Mouse (Mus musculus) embryonic facial prominence, embryonic 12.5 days (tissue): ENCODE data around the gene Tesk1. TPM values are rescaled to one million over a fixed set of nuclear protein-coding genes. Genes with fewer than 3 reads are reported as not detected.

Source experiments
- ATAC-seq: fragments of 200-750 bp; cut with Nextera tagmentation; 2 replicates; pipeline ENCODE4 v1.8.0; 2017; ENCODE audit not compliant: insufficient number of reproducible peaks, insufficient read depth, low FRiP score, low TSS enrichment
- H3K27ac ChIP-seq: fragments of 300-500 bp; sonication (generic); 2 replicates; pipeline ENCODE4 v1.5.1; 2016; ENCODE audit warnings: mild to moderate bottlenecking
- H3K27me3 ChIP-seq: fragments of 300-500 bp; sonication (generic); 2 replicates; pipeline ENCODE4 v1.6.1; 2016; ENCODE audit warnings: mild to moderate bottlenecking, moderate library complexity
- H3K36me3 ChIP-seq: fragments of 300-500 bp; sonication (generic); 2 replicates; pipeline ENCODE4 v1.6.1; 2016; ENCODE audit warnings: mild to moderate bottlenecking
- H3K4me1 ChIP-seq: fragments of 300-500 bp; sonication (generic); 2 replicates; pipeline ENCODE4 v1.6.1; 2016
- H3K4me2 ChIP-seq: fragments of 300-500 bp; sonication (generic); replicated peaks from 2 replicates; pipeline ENCODE4 v1.6.1; 2016; ENCODE audit warnings: mild to moderate bottlenecking, moderate library complexity
- H3K4me3 ChIP-seq: fragments of 300-500 bp; sonication (generic); 2 replicates; pipeline ENCODE4 v1.5.1; 2016; ENCODE audit warnings: mild to moderate bottlenecking
- H3K9ac ChIP-seq: fragments of 300-500 bp; sonication (generic); 2 replicates; pipeline ENCODE4 v1.6.1; 2016; ENCODE audit warnings: mild to moderate bottlenecking, moderate library complexity
- H3K9me3 ChIP-seq: fragments of 300-500 bp; sonication (generic); 2 replicates; pipeline ENCODE4 v1.6.1; 2016; ENCODE audit warnings: mild to moderate bottlenecking, moderate library complexity
- WGBS: fragments of 180-500 bp; shearing (Covaris S2); methylation state at CpG from one replicate; pipeline ENCODE4 v1.1.7; 2016; 5-methylcytosine and 5-hydroxymethylcytosine counted together
- polyA plus RNA-seq: library from polyadenylated mRNA; unstranded; fragments of >200 nt; fragmentation: Nextera tagmentation; extraction: Ambion mirVana; gene quantifications from 2 replicates; pipeline ENCODE4 v1.2.1, GENCODE M21; 2016

Gene Tesk1
- polyA plus RNA-seq, 1 experiment from 2014 or later: 15.4 TPM

- WGBS: 3% methylated on average over 4 of the region's 4 CpGs
These were observed 10.0 kb upstream of the Tesk1 start for GRCm38 (mm10) chr4:43431690-43432089.

GRCm38 (mm10) chr4:43432832-43433231 is 8.9 kb upstream of the Tesk1 start:
- ATAC-seq: no peak
- Histone ChIP-seq H3K4me3 (no peak overlapping the region), H3K4me2 (no peak overlapping the region), H3K9ac (no peak overlapping the region), H3K36me3 (no peaks in the 10 kb centered on the region), H3K9me3 (no peaks in the 10 kb centered on the region), H3K4me1 (peaks cover 10% of the 10 kb centered on the region; the same call in 1 of the 2 replicates), H3K27ac (no peak overlapping the region), H3K27me3 (peaks cover 24% of the 10 kb centered on the region)
- 88% methylated on average over 1 of the region's 1 CpGs for WGBS

More at GRCm38 (mm10) chr4:43431690-43432089, 10.0 kb upstream of the Tesk1 start:
- H3K4me1 ChIP-seq: peaks cover 18% of the 10 kb centered on the region
- H3K27me3 ChIP-seq: peaks cover 36% of the 10 kb centered on the region
- no peaks in the 10 kb centered on the region; the same call in 1 of the 2 replicates for H3K36me3 ChIP-seq
- ATAC-seq: no peak
- no peak overlapping the region for H3K4me2 ChIP-seq
- no peak overlapping the region for H3K9ac ChIP-seq
- no peak overlapping the region for H3K4me3 ChIP-seq
- H3K27ac ChIP-seq: no peak overlapping the region
- H3K9me3 ChIP-seq: no peaks in the 10 kb centered on the region

- Histone ChIP-seq H3K4me1 (peaks cover 10% of the 10 kb centered on the region), H3K4me2 (peak overlapping the region; percentile 90), H3K9ac (peak overlapping the region; percentile 99), H3K4me3 (peak overlapping the region; percentile 96), H3K9me3 (no peaks in the 10 kb centered on the region), H3K27ac (peak overlapping the region; percentile 91), H3K36me3 (peaks cover 23% of the 10 kb centered on the region), H3K27me3 (no peaks in the 10 kb centered on the region)
- under 1% methylated on average over 33 of the region's 33 CpGs for WGBS
- ATAC-seq: peak; percentile 89
These were observed 305 bp downstream of the Tesk1 start for GRCm38 (mm10) chr4:43442044-43442443.

GRCm38 (mm10) chr4:43442456-43443361 is 970 bp downstream of the Tesk1 start:
- Histone ChIP-seq H3K9ac (peak overlapping the region; percentile 99), H3K4me3 (peak overlapping the region; percentile 96), H3K4me1 (peaks cover 10% of the 10 kb centered on the region), H3K36me3 (peaks cover 30% of the 10 kb centered on the region), H3K9me3 (no peaks in the 10 kb centered on the region), H3K4me2 (peak overlapping the region; percentile 90), H3K27ac (peak overlapping the region; percentile 91), H3K27me3 (no peaks in the 10 kb centered on the region)
- peak; percentile 43 for ATAC-seq
- under 1% methylated on average over 87 of the region's 88 CpGs for WGBS

GRCm38 (mm10) chr4:43443511-43443910 is 1.8 kb downstream of the Tesk1 start:
- Histone ChIP-seq H3K9ac (peak overlapping the region; percentile 99), H3K4me3 (peak overlapping the region; percentile 96), H3K27me3 (no peaks in the 10 kb centered on the region), H3K4me2 (peak overlapping the region; percentile 90), H3K9me3 (no peaks in the 10 kb centered on the region), H3K4me1 (peaks cover 10% of the 10 kb centered on the region), H3K36me3 (peaks cover 35% of the 10 kb centered on the region), H3K27ac (peak overlapping the region; percentile 91)
- ATAC-seq: no peak; the same call in 1 of the 2 replicates
- WGBS: 1% methylated on average over 28 of the region's 28 CpGs

GRCm38 (mm10) chr4:43447251-43447650 is 5.5 kb downstream of the Tesk1 start:
- no peaks in the 10 kb centered on the region for H3K9me3 ChIP-seq
- WGBS: 88% methylated on average over 13 of the region's 13 CpGs
- no peak overlapping the region for H3K9ac ChIP-seq

DNA sequence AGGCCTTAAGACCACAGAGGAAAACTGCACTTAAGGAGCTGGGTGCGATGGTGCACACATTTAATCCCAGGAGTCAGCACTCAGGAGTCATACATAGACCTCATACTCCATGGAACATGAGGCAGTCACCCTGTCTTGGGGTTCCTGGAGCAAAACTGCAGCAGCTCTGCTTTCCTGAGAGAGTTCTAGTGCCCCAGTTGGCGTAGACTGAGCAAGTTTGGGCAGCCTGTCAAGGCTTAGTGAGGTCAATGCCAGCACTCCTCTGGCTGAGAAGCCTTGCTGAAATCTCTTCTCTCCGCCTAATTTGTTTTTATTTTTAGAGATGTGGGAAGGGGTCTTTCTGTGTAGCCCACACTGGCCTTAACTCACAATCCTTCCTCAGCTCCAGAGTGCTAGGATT is 6.8 kb downstream of the Tesk1 start:
- Histone ChIP-seq H3K4me3 (no peak overlapping the region), H3K27ac (no peak overlapping the region), H3K27me3 (peaks cover 13% of the 10 kb centered on the region), H3K4me1 (peaks cover 16% of the 10 kb centered on the region), H3K36me3 (peaks cover 35% of the 10 kb centered on the region), H3K9me3 (no peaks in the 10 kb centered on the region), H3K9ac (no peak overlapping the region), H3K4me2 (no peak overlapping the region)
- 88% methylated on average over 3 of the region's 3 CpGs for WGBS
- no peak for ATAC-seq

More at GRCm38 (mm10) chr4:43447251-43447650, 5.5 kb downstream of the Tesk1 start:
- H3K4me2 ChIP-seq: no peak overlapping the region
- H3K27ac ChIP-seq: no peak overlapping the region
- ATAC-seq: no peak
- peaks cover 10% of the 10 kb centered on the region for H3K4me1 ChIP-seq
- H3K27me3 ChIP-seq: no peaks in the 10 kb centered on the region; the same call in 1 of the 2 replicates
- H3K36me3 ChIP-seq: peaks cover 35% of the 10 kb centered on the region
- H3K4me3 ChIP-seq: no peak overlapping the region

GRCm38 (mm10) chr4:43452315-43452714 is 10.6 kb downstream of the Tesk1 start:
- H3K36me3 ChIP-seq: peaks cover 9% of the 10 kb centered on the region
- no peak overlapping the region for H3K9ac ChIP-seq
- H3K9me3 ChIP-seq: no peaks in the 10 kb centered on the region
- no peak overlapping the region for H3K4me2 ChIP-seq
- H3K27ac ChIP-seq: no peak overlapping the region
- ATAC-seq: no peak
- peaks cover 12% of the 10 kb centered on the region for H3K4me1 ChIP-seq
- H3K4me3 ChIP-seq: no peak overlapping the region
- peaks cover 31% of the 10 kb centered on the region for H3K27me3 ChIP-seq
- WGBS: 56% methylated on average over 11 of the region's 11 CpGs

DNA sequence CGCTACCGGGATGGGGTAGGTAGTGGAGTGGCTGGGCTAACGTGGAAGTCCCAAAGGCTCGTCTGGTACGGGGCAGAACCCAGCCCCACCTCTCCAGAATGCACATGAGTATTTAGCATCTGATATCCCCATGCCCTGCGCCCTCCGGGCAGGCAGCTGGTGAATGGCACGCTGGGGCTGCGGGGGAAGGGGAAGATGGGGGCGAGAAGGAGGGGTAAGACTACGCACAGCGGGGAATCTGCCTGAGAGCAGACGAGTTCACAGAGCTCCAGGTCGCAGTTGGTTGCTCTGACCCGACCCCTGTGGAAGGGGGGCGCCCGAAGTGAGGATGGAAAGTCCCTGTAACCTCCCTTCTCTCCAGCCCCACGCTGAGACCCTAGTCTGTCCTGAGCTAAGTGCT is 11.7 kb downstream of the Tesk1 start:
- WGBS: under 1% methylated on average over 18 of the region's 18 CpGs
- H3K9ac ChIP-seq: peak overlapping the region; percentile 9; the same call in 1 of the 2 replicates
- H3K27ac ChIP-seq: no peak overlapping the region
- no peak for ATAC-seq
- peaks cover 31% of the 10 kb centered on the region for H3K27me3 ChIP-seq
- H3K4me1 ChIP-seq: peaks cover 12% of the 10 kb centered on the region
- H3K9me3 ChIP-seq: no peaks in the 10 kb centered on the region
- H3K36me3 ChIP-seq: no peaks in the 10 kb centered on the region
- H3K4me3 ChIP-seq: peak overlapping the region; percentile 25
- H3K4me2 ChIP-seq: peak overlapping the region; percentile 55

DNA sequence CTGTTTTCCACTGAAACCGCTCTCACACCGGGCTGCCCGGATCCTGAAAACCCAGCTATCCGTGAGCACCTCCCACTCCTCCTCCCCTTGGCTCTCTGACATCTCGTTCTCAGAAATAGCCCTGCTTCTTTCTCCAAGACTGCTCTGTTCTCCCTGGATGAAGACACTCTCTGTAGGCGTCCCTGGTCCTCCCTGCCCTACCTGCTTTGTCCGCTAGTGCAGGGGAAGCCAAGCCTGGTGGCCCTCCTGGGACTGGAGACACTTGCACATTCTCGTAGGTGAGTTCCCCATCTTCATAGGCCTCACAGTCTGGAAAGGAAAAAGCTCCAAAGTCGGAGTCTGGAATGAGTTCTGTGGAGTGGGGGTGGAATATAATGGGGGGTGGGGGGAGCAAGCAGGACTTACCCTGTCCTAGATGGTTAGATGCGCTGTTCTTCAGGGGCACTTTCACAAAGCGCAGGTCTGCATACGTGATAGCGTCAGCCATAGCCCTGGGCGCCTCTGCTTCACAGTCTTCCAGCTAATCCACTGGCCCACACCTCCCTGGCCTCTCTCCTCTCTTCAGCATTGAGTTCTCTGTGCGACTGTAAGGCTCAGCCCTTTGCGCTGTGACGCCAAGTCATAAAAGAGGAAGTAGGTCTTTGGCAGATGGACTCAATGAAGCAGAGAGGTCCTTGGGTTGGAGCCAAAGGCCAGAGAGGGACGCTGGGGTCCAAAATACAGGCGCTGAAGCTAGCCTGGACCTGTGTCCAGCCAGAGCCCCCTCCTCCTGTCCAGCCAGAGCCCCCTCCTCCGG is 12.5 kb downstream of the Tesk1 start, which contains the start of gene Cd72:
Gene Cd72, minus strand, starts transcription at position 588 of the 796 bp plus-strand sequence.
- Histone ChIP-seq H3K27me3 (peaks cover 31% of the 10 kb centered on the region), H3K9me3 (no peaks in the 10 kb centered on the region), H3K4me2 (peak within 1 kb of the TSS; percentile 55), H3K9ac (peak within 1 kb of the TSS; percentile 9), H3K4me1 (peaks cover 12% of the 10 kb centered on the region), H3K4me3 (peak within 1 kb of the TSS; percentile 25), H3K36me3 (no peaks in the 10 kb centered on the region), H3K27ac (no peak within 1 kb of the TSS)
- WGBS: 26% methylated on average over 20 of the region's 20 CpGs
- no peak for ATAC-seq

DNA sequence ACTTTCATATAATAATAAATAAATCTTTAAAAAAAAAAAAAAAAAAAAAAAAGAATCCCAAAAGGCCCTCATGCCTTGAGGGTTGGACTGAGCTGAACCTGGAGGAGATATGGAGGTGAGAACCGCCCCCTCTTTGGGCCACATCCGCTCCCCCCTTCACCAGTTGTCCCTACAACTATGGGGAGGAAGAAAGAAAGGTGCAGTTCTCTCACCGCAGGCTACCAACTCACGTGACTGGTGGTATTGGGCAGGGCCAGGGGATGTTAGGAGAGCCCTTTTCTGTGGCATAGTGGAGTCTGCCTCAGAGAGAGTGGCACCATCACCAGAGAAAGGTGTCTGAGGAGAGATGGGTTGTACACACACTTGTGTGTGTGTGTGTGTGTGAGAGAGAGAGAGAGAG is 14.7 kb downstream of the Tesk1 start:
- no peaks in the 10 kb centered on the region for H3K9me3 ChIP-seq
- 22% methylated on average over 4 of the region's 4 CpGs for WGBS
- no peak overlapping the region for H3K9ac ChIP-seq
- no peaks in the 10 kb centered on the region for H3K36me3 ChIP-seq
- H3K27me3 ChIP-seq: peaks cover 31% of the 10 kb centered on the region
- no peak overlapping the region for H3K27ac ChIP-seq
- no peak overlapping the region for H3K4me2 ChIP-seq
- H3K4me1 ChIP-seq: peaks cover 17% of the 10 kb centered on the region
- no peak for ATAC-seq
- no peak overlapping the region for H3K4me3 ChIP-seq
